Mouse (Mus musculus) cortical plate, adult 2 months (tissue): Measurements from ENCODE around the gene Amdhd2. TPM values are rescaled to one million over a fixed set of nuclear protein-coding genes. Genes with fewer than 3 reads are reported as not detected.

ENCODE experiments used
- H3K27ac ChIP-seq: fragments of 200-500 bp; 2 replicates; pipeline ENCODE4 v1.5.1; 2012; ENCODE audit warnings: low read length, control low read depth, inconsistent platforms; ENCODE audit not compliant: insufficient read depth
- H3K4me1 ChIP-seq: fragments of 200-500 bp; 2 replicates; pipeline ENCODE4 v1.6.1; 2011; ENCODE audit warnings: low read length; ENCODE audit not compliant: control insufficient read depth, insufficient read depth
- H3K4me3 ChIP-seq: fragments of 200-500 bp; 2 replicates; pipeline ENCODE4 v1.5.1; 2011; ENCODE audit warnings: mild to moderate bottlenecking, low read length, control low read depth; ENCODE audit not compliant: insufficient read depth
- CTCF ChIP-seq: fragments of 200-500 bp; IDR thresholded peaks from 2 replicates; pipeline ENCODE4 v1.5.1; 2011; ENCODE audit warnings: mild to moderate bottlenecking, control low read depth, low read length; ENCODE audit not compliant: insufficient read depth; ENCODE audit errors: extremely low read depth
- POLR2A ChIP-seq: fragments of 200-500 bp; IDR thresholded peaks from 2 replicates; pipeline ENCODE4 v1.6.1; 2011; ENCODE audit warnings: mild to moderate bottlenecking, low read length, control low read depth; ENCODE audit not compliant: insufficient read depth; ENCODE audit errors: extremely low read depth
- polyA plus RNA-seq: library from polyadenylated mRNA; depleted of rRNA; stranded (reverse); fragments of >200 nt; gene quantifications from 2 replicates; pipeline ENCODE4 v1.2.3, GENCODE M21; 2012

Gene Amdhd2
- polyA plus RNA-seq, 1 experiment, result 33.6 TPM

- H3K4me1 ChIP-seq, result no peaks in the 10 kb centered on the region
- peak; percentile 92 for TF ChIP-seq CTCF
- TF ChIP-seq POLR2A, result no peak
- H3K27ac ChIP-seq, result no peak overlapping the region
Observed at GRCm38 (mm10) chr17:24173423-24173822, 9.9 kb upstream of the Amdhd2 start.

GRCm38 (mm10) chr17:24171738-24172137 is 8.2 kb upstream of the Amdhd2 start:
- TF ChIP-seq POLR2A, result no peak
- no peak for TF ChIP-seq CTCF
- no peaks in the 10 kb centered on the region; the same call in 1 of the 2 replicates for H3K4me1 ChIP-seq
- no peak overlapping the region for H3K4me3 ChIP-seq
- no peak overlapping the region for H3K27ac ChIP-seq

More at GRCm38 (mm10) chr17:24173423-24173822, 9.9 kb upstream of the Amdhd2 start:
- H3K4me3 ChIP-seq, result no peak overlapping the region

- peaks cover 3% of the 10 kb centered on the region; the same call in 1 of the 2 replicates for H3K4me1 ChIP-seq
- H3K4me3 ChIP-seq, result no peak overlapping the region
- 0 out of 2 replicates have a peak overlapping the region, but pooled peaks have one; percentile 8 for H3K27ac ChIP-seq
- TF ChIP-seq POLR2A (no peak), CTCF (no peak)
Observed at GRCm38 (mm10) chr17:24170729-24171128, 7.2 kb upstream of the Amdhd2 start.

DNA sequence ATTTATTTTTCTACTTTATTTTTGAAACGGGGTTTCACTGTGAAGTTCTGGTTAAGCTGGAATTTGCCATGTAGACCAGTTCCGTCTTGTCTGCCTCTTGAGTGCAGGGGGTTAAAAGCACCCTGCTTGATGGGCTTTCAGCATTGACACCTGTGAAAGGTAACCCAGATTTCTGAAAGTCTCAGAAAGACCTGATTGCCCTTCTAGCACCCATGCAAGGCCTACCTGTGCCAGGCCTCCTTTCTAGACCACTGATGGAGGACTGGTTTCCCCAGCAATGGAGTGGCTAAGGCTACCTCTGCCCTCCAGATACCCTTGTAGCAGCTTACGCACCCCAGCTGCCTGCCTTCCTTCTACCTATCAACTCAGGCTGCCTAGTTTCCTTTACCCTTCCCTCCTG is 6.6 kb upstream of the Amdhd2 start:
- TF ChIP-seq POLR2A (no peak), CTCF (no peak)
- H3K27ac ChIP-seq, result 0 out of 2 replicates have a peak overlapping the region, but pooled peaks have one; percentile 8

DNA sequence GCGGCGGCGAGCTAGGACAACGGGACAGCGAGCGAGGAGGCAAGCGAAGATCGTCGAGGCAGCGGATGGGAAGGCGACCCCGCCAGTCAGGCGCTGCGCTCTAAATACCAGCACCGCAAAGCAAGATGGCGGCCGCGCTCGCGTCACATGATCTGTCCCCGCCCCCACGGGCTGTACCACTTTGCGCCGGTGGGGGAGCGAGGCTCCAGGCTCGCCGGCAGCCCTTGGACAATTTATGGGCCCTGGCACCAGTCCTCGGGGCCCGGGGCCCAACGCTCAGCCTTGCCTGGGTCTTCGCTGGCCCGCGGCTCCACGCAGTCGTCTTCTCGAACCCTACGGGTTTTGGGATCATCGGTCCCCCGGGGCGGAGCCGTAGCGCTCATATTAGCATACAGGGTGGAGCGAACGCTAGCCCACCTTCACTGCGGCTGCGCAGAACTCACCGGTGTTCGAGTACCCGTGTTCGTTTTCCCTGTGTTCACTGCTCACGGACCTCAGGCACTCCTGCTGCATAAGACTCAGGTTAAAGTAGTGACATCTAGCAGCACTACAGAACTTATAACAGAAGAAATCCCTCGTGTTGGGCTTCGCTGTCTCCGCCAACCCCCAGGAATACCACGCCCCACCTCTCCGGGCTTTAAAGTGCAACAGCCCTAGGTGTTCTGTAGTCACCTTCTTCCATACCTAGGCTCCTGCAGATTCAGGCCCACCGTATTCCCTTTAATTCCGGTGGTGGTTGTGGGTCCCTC is 5.9 kb upstream of the Amdhd2 start, which contains the start of gene Atp6v0c:
Gene Atp6v0c, minus strand, starts transcription at position 386 of the 749 bp plus-strand sequence.
- TF ChIP-seq POLR2A, result peak; percentile 97
- TF ChIP-seq CTCF, result no peak
- H3K4me1 ChIP-seq, result peaks cover 7% of the 10 kb centered on the region; the same call in 1 of the 2 replicates
- H3K27ac ChIP-seq, result peak within 1 kb of the TSS; percentile 100
- H3K4me3 ChIP-seq, result peak within 1 kb of the TSS; percentile 93

More for the DNA sequence above, 6.6 kb upstream of the Amdhd2 start:
- Histone ChIP-seq H3K4me3 (peak overlapping the region; percentile 93), H3K4me1 (peaks cover 7% of the 10 kb centered on the region; the same call in 1 of the 2 replicates)

GRCm38 (mm10) chr17:24168590-24169277 is 5.2 kb upstream of the Amdhd2 start:
- peaks cover 7% of the 10 kb centered on the region; the same call in 1 of the 2 replicates for H3K4me1 ChIP-seq
- no peak for TF ChIP-seq POLR2A
- H3K27ac ChIP-seq, result peak overlapping the region; percentile 100
- H3K4me3 ChIP-seq, result peak overlapping the region; percentile 93

- Histone ChIP-seq H3K4me3 (peak overlapping the region; percentile 93), H3K27ac (no peak overlapping the region), H3K4me1 (peaks cover 7% of the 10 kb centered on the region; the same call in 1 of the 2 replicates)
- no peak for TF ChIP-seq CTCF
- no peak for TF ChIP-seq POLR2A
Observed at GRCm38 (mm10) chr17:24167891-24168505, 4.4 kb upstream of the Amdhd2 start.

GRCm38 (mm10) chr17:24167120-24167519 is 3.6 kb upstream of the Amdhd2 start:
- TF ChIP-seq CTCF, result no peak
- no peak for TF ChIP-seq POLR2A
- peak overlapping the region; percentile 93; the same call in 1 of the 2 replicates for H3K4me3 ChIP-seq
- no peak overlapping the region for H3K27ac ChIP-seq
- peaks cover 7% of the 10 kb centered on the region; the same call in 1 of the 2 replicates for H3K4me1 ChIP-seq
